ENCODE assay signal across 20 mouse cellular contexts in the genomic region with DNA sequence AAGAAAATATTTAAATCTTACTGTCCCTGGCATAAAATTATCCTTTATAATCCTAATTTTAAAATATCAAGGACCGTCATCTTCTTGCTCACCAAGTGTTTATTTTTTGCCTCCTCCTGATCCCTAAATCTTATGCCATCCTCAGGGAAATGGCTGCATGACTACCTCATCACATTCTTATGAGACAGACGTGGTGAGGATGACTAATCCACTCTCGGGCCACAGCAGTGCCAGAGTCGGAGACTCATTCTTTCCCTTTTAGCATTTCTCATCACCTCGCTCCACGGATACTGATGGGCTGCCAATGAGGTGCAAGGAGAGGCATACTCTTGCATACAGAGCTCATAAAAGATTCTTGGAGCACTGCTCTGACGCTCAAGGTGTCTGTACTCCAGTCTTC. TPM values are rescaled to one million over a fixed set of nuclear protein-coding genes. Genes with fewer than 3 reads are reported as not detected.
A peak's percentile ranks its signal among the peaks of the same experiment; 100 is the strongest.
DNase-seq lines count a peak whose midpoint lies in the region; ATAC-seq and TF ChIP-seq lines count a peak whose summit lies in the region.
"Had no signal": no experiment of that assay in that cellular context is flagged by ENCODE, and none has a peak within 500 bp of the region (broad histone marks: within the 10 kb centered on the region; RNA-seq: fewer than 3 reads in every experiment).

No protein-coding gene starts in this region.

- H3K27ac ChIP-seq in gastrocnemius, adult 2 months, result peak overlapping the region; percentile 61
- peak overlapping the region; percentile 65; the same call in 1 of the 2 replicates for H3K27ac ChIP-seq in embryonic fibroblast, embryonic 13.5 days (ENCODE audit: insufficient read depth, low read length)
- H3K27ac ChIP-seq in forebrain, embryonic 11.5 days (ENCODE audit: low read depth, low read length), result no peak overlapping the region
- H3K27ac ChIP-seq: forebrain, embryonic 13.5 days; heart, embryonic 10.5 days; limb, embryonic 13.5 days; liver, embryonic 15.5 days; stomach, postnatal 0 days had no signal

- DNase-seq in gastrocnemius, adult 2 months, result peak; percentile 27
- DNase-seq in gastrocnemius, postnatal 4 days (ENCODE audit: low spot score in 2 of 2), result no peak
- DNase-seq in 3134 (ENCODE audit: extremely low read depth, insufficient read length, low spot score) (peak; percentile 79), 416B (ENCODE audit: low read depth) (peak; percentile 16)
- DNase-seq in forebrain, embryonic 11.5 days (ENCODE audit: low spot score), result no peak
- DNase-seq in ovary, postnatal 36 days (ENCODE audit: low spot score), result no peak
- DNase-seq: cerebellum, adult 9-11 months; kidney, adult 18-20 months; kidney, postnatal 25 days; lung, postnatal 10 days; right cerebral cortex, postnatal 14 days had no signal

- no peak overlapping the region for H3K4me3 ChIP-seq in gastrocnemius, adult 2 months
- no peak overlapping the region for H3K4me3 ChIP-seq in embryonic fibroblast, embryonic 13.5 days (ENCODE audit: insufficient read depth, low read length)
- no peak overlapping the region for H3K4me3 ChIP-seq in forebrain, embryonic 11.5 days (ENCODE audit: low read depth, low read length)
- H3K4me3 ChIP-seq: forebrain, embryonic 13.5 days; heart, embryonic 10.5 days; limb, embryonic 13.5 days; liver, embryonic 15.5 days; megakaryocyte, embryonic 14.5 days had no signal

- 86% methylated on average over 7 of the region's 7 CpGs for WGBS in forebrain, embryonic 11.5 days

- ATAC-seq in forebrain, embryonic 11.5 days (replicated peaks; ENCODE audit: low FRiP score), result no peak
- ATAC-seq: forebrain, embryonic 13.5 days; hindbrain, embryonic 16.5 days; midbrain, embryonic 16.5 days had no signal

- no peak overlapping the region for H3K4me2 ChIP-seq in forebrain, embryonic 11.5 days (ENCODE audit: low read depth, low read length, severe bottlenecking)
- H3K4me2 ChIP-seq: forebrain, embryonic 13.5 days; limb, embryonic 13.5 days; liver, embryonic 15.5 days had no signal

- no peaks in the 10 kb centered on the region for H3K36me3 ChIP-seq in forebrain, embryonic 11.5 days (ENCODE audit: control insufficient read depth, insufficient read depth, low read length)
- H3K36me3 ChIP-seq: heart, embryonic 10.5 days; limb, embryonic 13.5 days; liver, embryonic 15.5 days had no signal

- H3K27me3 ChIP-seq in forebrain, embryonic 11.5 days (ENCODE audit: control insufficient read depth, insufficient read depth, low read length), result no peaks in the 10 kb centered on the region
- H3K27me3 ChIP-seq: forebrain, embryonic 13.5 days; limb, embryonic 13.5 days; liver, embryonic 15.5 days had no signal

- TF ChIP-seq POLR2A in embryonic fibroblast, embryonic 13.5 days (IDR thresholded peaks at IDR 0.05; ENCODE audit: low read depth, low read length), result no peak

- no peak overlapping the region for H3K9ac ChIP-seq in forebrain, embryonic 11.5 days (ENCODE audit: low read length)
- H3K9ac ChIP-seq: forebrain, embryonic 13.5 days; limb, embryonic 13.5 days; liver, embryonic 15.5 days had no signal

- H3K4me1 ChIP-seq in embryonic fibroblast, embryonic 13.5 days (ENCODE audit: control insufficient read depth, insufficient read depth, low read length), result peaks cover 7% of the 10 kb centered on the region
- H3K4me1 ChIP-seq in forebrain, embryonic 11.5 days (replicated peaks; ENCODE audit: control insufficient read depth, insufficient read depth, low read length), result no peaks in the 10 kb centered on the region
- H3K4me1 ChIP-seq: forebrain, embryonic 13.5 days; heart, embryonic 10.5 days; limb, embryonic 13.5 days; liver, embryonic 15.5 days had no signal

- H3K9me3 ChIP-seq in forebrain, embryonic 11.5 days (ENCODE audit: control insufficient read depth, low read length), result no peaks in the 10 kb centered on the region
- H3K9me3 ChIP-seq: forebrain, embryonic 13.5 days; heart, embryonic 10.5 days; liver, embryonic 15.5 days had no signal

- TF ChIP-seq CTCF in gastrocnemius, adult 2 months (IDR thresholded peaks at IDR 0.05), result no peak
- TF ChIP-seq CTCF in embryonic fibroblast, embryonic 13.5 days (IDR thresholded peaks at IDR 0.05; ENCODE audit: borderline replicate concordance, insufficient read depth, low read length), result no peak

- intact Hi-C loops in gastrocnemius, adult 2 months (cut with DNase I), result no loop called here

RNA-seq across cellular contexts. Expression of a gene that starts 32.2 kb away (rescaled TPM):
- 1 to 10 TPM; 2.1 to 2.4 TPM for total RNA-seq in gastrocnemius, adult 2 months (2021)
- 1 to 10 TPM; 7.9 to 8.5 TPM for total RNA-seq in gastrocnemius, postnatal 4 days (2021)
- 12.9 and 19.1 TPM in 2 replicates for polyA plus RNA-seq in embryonic fibroblast, embryonic 13.5 days (2011; ENCODE audit: insufficient read length, low read depth, missing spikeins)
- 30.9 and 31.5 TPM in 2 replicates for polyA plus RNA-seq in forebrain, embryonic 11.5 days (2014; fragmentation: Nextera tagmentation; extraction: Ambion mirVana)

Comparison
In these comparisons a context has a peak if more than half of its experiments do, and no peak if none do; other contexts are left out.
1. DNase-seq: peak in gastrocnemius, adult 2 months (single experiment), 3134 (single experiment) and 416B (single experiment); none in gastrocnemius, postnatal 4 days (0 of 2), forebrain, embryonic 11.5 days (single experiment) and ovary, postnatal 36 days (single experiment).